Mouse (Mus musculus) layer of hippocampus, adult 9-11 months (tissue): Measurements from ENCODE around the gene Cmklr1.

ENCODE experiments used
- DNase-seq: peaks from one replicate; pipeline ENCODE4 v3.0.0; 2022

The Cmklr1 gene

DNA sequence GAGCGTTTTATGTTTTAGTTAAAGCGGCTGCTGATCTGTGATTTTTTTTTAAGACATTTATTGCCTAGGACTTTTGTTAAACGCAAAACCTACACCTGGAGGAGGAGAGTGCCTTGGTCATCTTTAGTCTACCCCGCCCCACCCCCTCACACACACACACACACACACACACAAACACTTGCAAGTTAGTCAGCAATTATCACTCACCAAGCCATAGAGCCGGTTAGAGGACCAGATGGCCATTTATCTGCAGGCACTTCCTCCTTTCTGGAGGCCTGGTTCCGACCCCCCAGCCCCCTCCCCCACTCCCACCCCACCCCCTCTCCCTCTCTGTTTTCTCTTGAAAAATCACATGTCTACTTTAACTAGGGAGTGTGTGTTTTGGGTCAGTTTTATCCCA, 65.8 kb downstream of the Cmklr1 start:
- no peak for DNase-seq

DNA sequence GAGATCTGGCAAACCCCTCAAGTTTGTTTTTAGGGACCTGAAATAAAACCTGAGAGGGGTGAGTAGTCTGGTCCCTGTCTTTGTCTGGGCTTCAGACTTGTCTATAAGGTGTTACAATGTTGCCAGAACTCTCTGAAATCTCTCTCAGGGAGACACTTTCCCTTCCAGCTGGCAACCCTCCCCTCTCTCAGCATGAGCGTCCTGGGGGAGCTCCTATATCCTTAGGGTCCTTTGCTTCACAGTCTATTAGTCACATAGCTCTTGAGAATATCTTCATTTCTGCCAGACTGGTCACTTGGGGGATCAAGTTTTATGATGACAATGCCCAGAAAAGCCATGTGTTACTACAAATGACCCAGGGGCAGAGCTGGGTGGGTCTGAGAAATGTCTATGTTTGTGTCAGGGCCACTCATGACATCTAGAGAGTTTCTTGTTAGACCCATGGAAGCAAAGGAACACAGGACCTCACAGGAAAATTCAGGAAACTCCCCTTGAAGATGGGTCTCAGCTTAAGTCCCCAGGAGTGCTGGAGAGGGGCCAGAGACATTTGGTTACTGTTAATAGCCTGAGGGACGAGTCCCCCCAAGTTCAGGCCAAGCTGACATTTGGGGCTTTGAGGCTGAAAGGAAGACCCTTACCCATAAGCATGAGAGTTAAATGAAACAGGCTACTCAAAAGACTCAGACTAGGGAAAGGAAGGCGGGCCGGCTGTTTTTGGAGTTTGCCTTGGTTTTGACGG, 66.6 kb downstream of the Cmklr1 start:
- no peak for DNase-seq

DNA sequence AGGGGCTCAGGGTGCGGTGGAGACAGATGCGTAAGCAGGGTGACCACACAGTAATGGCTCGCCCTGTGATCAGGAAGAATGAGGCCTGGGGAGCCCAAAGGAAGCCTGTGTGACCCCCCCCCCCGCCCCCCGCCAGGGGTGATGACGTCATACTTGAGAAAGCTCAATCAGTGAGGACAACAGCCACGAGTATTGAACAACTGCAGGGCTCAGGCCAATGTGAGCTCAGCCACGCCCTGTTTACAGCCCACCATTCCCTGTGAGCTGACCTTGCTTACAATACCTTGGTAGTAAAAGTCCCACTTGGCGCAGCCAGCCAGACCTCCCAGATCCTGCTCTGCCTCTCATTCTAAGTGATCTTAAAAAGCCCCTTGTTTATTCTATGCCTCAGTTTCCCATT, 69.4 kb downstream of the Cmklr1 start:
- DNase-seq = no peak

DNA sequence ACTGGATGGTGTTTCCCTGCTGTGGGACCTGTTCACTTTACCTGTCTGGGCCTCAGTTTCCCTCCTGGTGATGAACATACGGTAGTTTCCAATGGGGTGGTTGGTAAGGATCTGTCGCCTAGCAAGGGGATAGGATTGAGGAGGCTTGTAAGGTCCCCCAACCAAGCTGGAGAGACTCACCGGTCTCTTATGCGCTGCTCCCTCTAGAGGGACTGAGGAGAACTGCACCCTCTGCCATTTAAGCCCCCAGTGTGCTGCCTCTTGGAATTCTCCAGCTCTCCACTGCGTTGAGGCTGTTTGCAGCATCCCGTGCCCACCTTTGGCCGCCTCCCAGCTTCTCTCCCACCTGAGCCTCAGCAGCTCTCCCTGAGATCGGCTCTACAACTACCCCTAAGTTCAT, 70.0 kb downstream of the Cmklr1 start:
- no peak for DNase-seq

DNA sequence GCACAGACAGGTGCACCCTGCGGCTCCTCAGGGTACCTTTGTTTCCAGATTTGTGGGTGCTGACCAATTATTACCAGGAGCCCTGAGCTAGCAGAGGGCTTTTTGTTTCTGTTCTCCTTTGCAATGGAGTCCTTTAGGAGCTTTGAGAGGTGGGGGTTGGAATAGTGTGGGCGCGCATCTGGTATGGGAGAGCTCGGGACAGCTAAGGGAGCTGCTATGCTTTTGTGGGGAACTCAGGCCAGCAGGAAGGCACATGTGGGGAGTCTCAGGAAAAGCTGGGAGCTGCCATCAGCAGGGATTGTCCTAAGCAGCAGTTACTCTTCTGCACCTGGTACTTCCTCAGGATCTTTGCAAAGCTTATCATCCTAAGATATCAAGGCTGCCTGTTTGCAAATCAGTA, 71.1 kb downstream of the Cmklr1 start:
- no peak for DNase-seq

DNA sequence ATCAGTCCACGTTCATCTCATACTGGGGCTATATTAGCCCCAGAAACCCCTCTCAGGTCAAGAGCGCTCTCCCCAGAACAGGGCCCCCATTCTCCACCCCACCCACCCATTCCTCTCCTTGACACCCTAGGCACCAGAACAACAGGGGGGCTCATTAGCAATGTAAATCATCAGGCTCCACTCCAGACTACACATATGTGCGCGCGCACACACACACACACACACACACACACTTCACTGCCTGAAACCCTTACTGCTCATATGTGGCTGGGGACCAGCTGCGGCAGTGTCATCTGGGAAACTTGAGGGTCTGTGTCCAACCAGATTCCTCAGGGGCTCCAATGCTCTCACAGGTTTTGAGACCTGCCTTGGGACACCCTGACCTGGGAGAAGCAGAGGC, 71.8 kb downstream of the Cmklr1 start:
- no peak for DNase-seq

DNA sequence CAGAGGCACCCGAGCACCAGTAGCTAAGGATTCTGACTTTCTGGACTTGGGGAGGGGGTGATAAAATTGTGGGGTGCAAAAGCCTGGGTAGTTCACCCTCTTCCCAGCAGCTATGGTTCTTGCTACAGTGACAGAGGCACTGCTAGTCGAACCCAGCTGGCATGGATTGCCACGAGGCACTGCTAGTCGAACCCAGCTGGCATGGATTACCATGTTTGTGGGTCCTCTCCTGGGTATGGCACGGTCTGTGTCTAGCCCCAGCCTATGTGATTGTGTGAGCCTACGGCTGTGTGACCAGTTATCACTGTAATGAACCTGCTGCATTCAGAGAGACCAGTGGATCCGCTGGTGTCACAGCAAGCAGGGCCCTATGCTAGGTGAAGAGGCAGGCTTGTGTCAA, 72.7 kb downstream of the Cmklr1 start:
- no peak for DNase-seq

DNA sequence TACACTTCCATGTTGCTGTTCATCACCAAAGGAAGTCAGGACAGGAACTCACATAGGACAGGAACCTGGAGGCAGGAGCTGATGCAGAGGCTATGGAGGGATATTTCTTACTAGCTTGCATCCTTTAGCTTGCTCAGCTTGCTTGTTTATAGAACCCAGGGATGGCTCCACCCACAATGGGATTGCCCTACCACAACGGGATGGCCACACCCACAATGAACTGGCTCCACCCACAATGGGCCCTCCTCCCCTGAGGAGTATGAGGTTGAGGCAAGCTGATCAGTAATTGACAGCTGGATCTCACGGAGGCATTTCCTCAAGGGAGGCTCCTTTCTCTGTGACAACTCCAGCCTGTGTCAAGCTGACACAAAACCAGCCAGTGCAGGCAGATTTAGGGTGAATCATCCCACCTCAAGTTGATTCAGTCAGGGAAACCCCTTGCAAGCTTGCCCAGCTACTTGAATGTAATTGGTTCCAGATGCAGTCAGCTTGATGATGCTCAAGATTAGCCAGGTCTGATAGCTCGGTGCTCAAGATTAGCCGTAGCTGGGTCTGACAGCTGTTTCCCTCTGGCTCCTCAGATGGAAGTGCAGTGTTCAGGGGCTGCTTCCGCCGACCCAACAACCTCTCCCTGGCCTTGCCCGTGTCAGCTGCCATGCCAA, 80.0 kb downstream of the Cmklr1 start:
- DNase-seq = no peak

DNA sequence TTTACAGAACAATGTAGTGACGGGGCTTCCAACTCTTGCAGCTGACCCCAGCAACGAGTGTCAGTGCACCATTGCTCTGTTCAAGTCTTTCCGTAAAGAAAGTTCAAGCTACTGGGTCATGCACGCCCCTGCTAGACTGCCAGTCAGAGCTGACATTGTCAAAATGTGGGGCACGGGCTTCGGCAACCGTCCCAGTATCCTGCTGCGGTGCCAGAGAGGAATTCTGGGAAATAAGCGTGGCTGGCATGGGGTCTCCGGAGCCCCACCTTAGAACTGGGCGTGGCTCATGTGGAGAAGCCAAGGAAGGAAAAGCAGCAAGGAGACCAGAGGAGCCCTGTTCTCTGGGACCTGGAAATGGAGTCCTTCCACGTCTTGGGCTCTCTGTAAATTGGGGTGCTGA, 84.4 kb downstream of the Cmklr1 start:
- DNase-seq = no peak

DNA sequence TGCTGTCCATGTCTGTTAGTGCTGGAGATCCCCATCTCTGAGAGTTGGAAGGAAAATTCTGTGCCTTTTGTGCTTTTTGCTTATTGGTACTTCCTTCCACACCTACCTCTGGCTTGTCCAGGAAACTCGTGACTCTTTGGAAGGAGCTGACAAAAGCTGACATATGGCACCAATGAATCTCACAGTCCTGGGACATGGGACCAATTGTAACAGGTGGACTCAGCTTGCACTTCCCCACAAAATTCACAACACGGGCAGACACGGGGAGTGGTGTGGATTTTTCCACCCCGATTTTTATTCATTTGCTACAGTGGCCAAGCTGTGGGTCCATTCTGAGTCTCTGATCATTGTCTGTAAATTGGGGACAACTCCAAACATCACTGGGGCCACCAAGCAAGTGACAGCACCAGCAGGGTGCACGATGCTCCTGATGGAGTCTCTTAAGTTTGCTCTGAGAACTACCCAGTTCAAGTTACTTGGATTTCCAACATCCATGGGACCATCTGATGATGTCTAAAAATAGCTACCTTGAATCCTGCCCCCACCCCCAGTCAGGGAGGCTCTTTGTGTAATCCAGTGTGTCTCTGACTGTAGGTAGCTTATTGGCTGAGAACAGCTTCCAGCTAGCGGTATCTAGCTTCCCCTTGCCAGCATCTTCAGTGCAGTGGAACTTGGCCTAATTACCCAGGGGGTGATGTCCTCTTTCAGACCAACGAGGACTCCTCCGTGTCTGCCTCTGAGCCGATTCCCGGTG, 84.9 kb downstream of the Cmklr1 start:
- no peak for DNase-seq

DNA sequence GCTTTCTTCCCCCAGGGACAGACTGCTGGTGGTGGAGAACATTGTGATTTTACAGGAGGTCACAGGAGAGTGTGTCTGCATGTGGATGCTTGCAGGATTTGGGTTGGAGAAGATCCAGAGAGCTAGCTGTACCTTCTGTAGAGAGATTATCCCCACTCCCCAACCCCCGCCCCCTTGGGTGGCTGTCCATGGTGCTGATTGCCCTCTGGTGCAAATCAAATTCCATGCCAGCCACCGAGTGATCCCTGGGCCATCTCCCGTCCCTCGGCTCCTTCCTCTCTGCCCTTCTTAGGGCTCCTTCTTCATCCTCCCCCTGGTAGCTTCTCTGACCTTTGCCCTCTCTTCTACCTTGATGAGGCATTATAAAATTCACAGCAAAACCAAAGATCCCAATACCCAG, 85.8 kb downstream of the Cmklr1 start:
- no peak for DNase-seq
